Mouse (Mus musculus): ENCODE measurements at regions not wholly inside any gene's neighbourhood (a gene's known extent, or its start where the extent isn't known, plus 50 kb on each side); places are given as distances from the start of the nearest gene placed in this dataset.
A peak's percentile ranks its signal among the peaks of the same experiment; 100 is the strongest.
"Not testable (repeated sequence)": the region's sequence is repeated elsewhere in the genome, so short reads cannot be mapped to it uniquely, and the experiment has no call there.

DNA sequence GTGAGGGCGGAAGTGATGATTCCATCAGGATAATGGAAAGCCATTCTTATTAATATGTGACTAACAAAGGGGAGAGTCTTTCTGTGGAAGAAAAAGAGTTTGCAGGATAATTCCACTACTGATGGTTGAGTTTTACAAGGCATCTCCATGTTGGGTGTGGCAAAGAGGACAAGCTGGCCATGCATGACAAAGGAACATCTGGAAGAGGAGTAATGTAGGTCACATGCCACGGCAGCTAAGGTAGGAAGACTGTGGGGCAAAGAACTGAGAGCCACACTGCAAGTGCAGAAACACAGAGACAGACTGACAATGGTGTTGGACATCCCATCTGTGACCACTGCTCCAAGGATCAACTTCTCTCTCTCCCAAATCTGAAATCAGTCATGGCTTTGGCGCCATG is 196.4 kb upstream of the Gdi2 start:
- no peak for DNase-seq

DNA sequence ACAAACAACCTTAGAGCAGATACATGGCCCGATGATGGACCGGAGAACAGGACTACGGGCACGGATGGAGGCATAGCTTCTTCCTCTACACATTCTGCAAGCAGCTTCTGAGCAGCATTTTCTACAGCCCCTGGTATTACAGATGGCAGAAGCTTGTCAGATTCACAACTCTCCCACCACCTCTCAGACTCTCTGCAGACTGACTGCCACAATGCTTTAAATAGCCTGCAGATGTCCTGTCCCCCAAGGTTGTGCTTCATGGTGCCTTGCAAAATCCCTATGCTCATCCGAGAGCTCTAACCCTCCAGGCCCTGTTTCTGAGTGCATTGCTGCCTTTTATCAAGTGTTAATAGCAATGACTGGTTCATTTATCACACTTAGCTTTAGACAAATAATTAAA is 194.3 kb upstream of the Gdi2 start:
- no peak for DNase-seq

DNA sequence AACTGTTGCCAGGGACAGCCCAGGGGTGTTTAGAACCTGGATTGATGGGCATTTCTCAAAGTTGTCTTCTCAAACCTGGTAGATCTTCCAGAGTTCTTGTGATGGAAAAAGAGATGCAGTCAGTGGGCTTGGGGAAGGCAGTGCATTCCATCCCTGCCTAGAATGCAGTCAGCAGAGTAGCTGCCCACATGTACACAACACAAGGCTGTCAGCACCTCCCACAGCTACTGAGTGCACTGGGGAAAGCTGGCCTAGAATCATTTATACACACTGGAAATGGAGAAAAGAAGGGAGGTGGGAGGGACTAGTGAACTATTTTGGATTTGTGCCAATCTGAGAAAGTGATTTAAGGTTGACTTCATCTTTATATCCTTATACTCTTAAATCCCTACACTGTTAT is 183.0 kb upstream of the Gdi2 start:
- DNase-seq = not testable (repeated sequence)

DNA sequence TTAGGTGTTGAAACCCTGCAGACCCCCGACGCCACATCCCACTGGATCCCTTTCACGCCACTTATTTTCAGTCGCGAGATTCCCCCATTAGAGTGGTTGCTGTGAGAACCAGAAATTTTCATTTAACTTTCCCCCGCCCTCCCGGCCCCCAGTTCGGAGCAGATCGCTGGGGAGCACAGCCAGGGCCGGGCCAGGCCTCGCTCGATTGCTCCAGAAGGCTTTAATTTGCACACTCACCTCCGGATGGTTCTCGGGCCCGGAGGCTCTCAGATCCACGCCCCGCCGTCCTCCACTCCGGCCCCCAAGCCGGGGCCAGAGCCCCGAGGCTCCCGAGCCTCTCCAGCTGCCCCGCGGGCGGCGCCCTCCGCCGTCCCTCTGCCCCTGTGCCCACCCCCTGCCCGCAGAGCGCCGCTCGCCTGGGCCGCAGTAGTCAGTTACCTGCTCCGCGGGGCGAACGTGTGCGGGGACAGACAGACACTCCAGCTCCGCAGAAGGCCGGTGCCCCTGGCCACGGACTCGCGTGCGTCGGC is 179.7 kb upstream of the Gdi2 start:
- DNase-seq = no peak

DNA sequence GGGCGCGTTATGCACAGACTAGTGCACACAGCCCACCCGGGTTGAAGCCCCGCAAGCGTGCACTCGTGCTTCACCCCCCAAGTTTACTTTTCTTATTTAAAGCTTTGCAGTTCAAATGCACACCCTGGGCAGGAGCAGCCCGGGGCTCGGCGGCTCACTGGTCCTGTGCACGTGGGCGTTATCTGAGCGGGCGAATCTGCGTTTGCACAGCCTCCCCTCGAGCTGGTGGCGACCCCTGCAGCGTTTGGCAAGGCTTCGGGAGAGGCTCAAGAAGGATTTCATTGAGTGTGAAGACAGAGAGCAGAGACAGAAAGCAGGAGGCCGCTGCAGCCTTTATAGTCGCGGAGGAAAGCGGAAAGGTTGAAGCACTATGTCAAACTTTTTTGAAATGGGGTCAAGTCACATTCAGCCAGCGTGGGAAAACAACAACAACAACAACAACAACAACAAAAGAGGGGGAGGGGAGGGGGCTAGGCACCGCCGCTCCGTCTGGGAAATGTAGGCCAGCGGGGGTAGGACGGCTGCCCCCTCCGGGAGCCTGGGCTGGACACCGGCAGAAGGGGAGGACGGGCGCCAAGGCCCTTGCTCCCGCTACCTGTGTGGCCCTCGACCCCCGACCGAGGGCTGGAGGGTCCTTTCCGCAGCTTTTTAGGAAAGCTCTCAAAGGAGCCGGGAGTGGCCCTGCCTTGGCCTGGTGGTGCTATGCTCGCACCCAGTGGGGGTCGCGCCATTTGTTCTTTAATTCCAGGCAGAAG is 178.7 kb upstream of the Gdi2 start:
- DNase-seq = no peak

DNA sequence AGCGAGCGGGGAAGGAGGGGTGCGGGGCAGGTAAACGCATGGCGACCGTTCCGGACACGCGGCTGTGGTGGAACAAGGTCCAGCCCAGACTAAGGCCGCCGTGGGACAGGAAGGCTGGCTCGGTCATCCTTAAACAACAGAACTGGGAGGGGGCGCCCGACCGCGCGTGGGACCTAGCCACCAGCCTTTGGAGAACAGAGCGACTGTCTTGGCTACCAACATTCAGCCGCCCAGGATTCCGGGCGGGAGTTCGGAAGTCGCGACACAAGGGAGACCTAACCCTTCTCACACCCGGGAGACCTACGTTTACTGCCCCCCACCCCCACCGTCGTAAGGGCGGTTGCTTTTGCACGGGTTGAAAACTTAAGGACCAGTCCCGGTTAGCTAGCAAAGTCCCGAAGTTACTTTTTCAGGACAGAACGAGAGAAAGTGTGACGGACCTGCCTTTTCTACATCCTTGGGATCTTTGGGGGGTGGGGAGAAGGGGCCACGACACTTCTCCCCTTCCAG is 178.1 kb upstream of the Gdi2 start:
- DNase-seq = not testable (repeated sequence)

DNA sequence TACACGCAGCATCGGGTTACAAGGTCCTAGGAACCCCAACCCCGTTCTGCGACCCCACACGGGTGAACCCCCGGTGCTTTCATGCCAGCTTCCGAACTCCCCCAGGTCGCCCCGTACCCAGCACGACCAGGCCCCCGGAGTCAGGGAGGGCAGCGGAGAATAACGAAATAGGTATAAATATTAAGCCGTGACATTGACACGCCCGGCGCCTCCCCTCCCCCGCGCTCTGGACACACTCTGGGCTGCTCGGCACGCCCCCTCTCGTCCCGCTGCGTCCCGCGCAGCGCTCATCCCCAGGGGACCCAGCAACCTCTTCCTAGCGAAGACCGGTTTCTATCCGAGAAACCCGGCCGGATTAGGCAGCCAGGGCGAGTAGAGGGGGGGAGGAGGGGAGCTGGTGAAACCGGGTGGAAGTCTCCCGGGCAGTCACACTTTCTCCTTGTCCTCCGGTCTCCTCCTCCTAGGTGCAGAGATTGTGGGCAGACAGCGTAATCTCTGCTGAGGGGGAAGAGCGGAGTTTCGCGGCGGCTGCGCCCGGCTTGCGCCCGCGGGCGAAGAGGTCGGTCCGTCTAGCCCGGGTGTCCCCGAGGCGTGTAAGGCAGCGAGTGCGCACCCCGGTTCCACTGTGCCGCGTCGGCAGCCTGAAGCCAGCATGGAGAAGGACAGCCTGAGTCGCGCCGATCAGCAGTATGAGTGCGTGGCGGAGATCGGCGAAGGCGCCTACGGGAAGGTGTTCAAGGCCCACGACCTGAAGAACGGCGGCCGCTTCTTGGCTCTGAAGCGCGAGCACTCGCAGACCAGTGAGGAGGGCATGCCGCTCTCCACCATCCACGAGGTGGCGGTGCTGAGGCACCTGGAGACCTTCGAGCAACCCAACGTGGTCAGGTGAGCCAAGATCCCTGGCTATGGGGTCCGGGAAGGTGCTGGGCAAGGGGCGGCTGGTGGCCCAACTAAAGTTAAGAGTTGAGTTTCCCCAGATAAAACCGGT is 177.1 kb upstream of the Gdi2 start:
- no peak for DNase-seq

DNA sequence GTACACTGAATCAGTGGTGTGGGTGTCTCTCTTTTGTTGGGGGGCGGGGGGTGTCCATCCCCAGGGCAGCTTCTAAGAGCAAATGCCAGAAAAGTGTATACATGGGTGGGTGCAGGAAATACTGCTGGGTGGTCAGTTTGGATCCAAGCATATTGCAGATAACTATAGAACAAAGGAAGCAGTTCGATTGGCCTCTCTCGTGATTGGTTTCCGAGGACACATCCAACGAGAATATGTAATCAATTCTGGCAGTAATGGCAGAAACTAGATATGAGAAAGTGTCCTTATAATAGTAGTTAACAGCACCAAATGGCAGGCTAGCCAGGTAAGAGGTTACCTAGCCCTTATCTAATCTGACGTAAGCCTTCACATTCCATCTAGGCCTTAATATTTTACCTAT is 165.2 kb upstream of the Gdi2 start:
- DNase-seq = no peak

DNA sequence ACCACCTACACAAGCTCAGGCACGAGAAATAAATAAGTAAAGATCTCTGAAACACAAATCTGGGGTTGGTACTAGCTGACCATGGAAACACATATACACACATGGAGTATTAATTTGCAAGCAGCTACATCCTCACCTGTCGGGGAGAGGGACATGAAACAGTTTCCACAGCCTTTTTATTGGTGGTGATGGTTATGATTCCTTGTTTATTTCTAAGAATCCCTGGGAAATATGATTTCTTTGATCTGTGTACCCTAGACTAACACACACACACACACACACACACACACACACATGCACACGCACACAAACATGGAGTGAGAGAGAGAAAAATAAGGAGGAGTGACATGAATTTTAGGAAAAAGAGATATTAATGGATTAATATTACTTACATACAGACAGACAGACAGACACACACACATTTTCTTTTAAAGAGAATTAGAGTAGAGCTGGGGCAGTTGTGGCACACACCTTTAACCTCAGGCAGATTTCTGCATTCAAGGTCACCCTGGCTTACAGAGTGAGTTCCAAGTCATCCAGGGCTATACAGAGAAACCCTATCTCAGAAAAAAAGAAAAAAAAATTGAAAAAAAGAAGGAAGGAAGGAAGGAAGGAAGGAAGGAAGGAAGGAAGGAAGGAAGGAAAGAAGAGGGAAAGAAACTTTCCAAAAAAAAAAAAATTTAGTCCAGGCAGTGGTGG is 164.2 kb upstream of the Gdi2 start:
- DNase-seq = not testable (repeated sequence)

DNA sequence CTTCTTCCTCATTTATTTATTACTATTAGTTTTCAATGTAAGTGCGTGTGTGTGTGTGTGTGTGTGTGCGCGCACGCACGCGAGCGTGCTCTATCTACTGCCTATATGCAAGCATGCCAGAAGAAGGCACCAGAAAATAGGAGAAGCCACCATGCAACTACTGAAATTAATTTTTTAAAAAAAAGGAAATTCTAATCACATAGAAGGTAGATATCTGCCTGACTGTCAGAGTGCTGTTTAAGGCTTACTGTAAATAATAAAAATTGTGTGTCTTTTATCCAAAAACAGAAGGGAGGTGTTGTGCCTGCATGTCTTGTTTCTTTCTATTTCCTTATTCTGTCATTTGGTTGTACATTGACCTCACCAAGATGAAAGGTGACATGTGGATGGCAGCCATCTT is 163.1 kb upstream of the Gdi2 start:
- DNase-seq = no peak

DNA sequence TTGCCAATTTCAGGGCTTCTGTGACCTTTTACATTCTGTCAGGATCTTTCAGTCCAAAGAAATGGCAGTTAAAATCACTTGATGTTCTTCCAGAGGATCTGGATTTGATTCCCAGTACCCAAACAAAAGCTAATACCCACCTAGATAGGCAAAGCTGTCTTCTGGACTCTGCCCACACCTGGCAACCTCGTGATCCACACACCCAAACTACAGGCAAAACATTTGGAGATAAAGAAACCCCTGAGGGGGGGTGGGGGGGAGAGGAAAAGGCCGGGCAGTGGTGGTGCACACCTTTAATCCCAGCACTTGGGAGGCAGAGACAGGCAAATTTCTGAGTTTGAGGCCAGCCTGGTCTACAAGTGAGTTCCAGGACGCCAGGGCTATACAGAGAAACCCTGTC is 160.1 kb upstream of the Gdi2 start:
- DNase-seq = not testable (repeated sequence)

DNA sequence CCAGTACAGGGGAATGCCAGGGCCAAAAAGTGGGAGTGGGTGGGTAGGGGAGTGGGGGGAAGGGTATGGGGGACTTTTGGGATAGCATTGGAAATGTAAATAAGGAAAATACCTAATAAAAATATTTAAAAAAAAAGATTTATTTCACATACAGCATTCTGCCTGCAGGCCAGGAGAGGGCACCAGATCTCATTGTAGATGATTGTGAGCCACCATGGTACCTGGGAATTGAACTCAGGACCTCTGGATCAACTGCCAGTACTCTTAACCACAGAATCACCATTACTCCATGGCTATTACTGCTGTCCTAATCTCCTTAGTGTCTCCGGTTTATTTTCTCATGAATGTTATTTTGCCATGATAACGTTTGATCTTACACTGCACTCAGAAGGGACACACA is 132.1 kb upstream of the Gdi2 start:
- DNase-seq = not testable (repeated sequence)

DNA sequence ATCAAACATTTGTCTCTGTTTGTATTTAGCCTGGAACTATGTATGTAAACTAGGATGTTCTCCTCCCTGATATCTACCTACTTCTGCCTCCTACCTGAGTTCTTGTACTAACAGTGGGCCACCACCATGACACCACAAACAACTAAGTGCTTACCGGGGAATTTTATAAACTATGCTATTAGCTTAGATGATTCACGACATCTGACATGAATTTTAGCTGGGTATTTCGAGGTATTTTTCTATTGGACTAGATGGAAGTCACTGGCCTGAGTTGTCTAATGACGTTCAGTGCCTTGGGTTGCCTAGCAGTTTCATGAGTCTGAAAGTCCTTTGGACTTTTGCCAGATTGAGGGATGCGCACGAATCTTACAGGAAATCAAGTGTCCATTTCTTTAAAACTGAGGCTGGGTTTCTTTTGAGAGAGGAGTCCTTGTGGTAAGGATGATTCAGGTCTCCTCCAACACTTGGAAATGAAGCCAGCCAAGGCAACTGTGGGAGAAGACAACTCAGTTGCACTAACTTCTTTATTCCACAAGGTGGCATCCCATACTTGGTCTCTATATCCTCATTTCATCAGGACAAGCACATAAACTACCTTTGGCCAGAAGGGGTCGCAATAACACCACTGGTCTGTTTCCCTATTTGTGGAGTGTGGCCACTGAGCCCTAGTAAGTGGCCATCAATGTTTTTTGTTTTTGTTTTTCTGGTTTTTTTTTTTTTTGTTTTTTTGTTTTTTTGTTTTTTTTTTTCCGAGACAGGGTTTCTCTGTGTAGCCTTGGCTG is 131.4 kb upstream of the Gdi2 start:
- peak; percentile 9 to 61 for DNase-seq

DNA sequence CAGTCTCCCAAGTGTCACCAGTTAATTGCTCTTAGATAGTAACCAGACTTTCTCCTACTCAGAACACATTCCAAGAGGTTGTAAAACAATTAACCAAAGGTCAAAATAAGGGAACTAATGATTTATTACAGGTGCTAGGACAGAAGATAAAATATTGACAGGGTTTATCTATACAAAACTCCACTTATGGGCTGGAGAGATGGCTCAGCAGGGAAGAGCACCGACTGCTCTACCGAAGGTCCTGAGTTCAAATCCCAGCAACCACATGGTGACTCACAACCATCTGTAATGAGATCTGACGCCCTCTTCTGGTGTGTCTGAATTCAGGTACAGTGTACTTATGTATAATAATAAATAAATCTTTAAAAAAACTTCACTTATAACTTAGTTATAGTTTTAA is 127.6 kb upstream of the Gdi2 start:
- DNase-seq = not testable (repeated sequence)

DNA sequence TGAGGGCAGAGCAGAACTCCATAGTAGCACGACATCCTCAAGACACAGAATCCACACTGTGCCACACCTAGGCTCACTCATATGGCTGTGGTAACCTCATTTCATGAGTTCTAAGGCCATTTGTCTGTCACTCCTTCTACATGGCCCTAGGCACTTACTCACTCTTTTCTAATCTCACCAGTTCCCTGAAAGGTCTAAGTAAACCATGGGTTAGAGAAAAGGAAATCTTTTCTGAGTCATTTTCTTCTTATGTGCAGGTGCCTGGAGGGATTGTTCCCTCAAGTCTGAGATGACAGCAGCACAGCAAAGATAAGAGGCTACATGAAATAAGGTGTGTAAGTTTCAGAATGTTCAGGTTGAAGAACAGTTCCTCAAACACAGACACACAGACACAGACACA is 120.8 kb upstream of the Gdi2 start:
- DNase-seq = no peak

DNA sequence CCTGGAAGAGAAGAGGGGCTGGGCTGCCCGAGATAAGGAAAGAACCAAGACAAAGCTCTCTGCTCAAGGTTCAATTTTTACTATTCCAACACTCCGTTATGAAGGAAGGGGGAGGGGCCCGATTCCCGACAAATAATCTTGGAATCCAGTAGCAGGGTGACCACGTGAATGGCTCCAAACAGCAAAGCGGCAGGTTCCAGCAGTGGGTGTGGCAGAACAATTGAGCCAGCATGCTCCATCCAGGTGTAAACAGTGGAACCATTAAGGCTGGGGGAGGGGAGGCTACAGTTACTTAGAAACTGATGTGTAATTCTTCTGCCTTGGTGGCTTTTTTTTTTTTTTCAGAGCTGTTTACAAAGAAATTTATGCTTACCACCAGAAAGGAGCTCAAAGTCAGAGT is 82.5 kb upstream of the Gdi2 start:
- not testable (repeated sequence) for DNase-seq

DNA sequence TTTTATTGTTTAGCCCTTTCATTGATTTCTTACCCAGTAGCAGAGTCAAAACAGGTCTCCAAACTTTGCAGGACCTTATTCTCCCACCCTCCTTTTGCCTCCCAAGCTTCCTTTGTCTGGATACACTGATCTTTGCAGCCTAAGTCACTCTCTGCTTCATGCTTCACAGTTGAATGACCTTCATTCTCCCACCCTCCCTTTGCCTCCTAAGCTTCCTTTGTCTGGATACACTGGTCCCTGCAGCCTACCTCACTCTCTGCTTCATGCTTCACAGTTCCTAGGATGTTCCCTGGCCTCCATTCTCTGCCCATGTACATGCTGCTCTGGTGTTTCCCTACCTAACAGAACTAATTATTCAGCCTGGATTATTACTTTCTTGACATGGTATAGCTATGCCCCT is 61.0 kb upstream of the Gdi2 start:
- no peak for DNase-seq

DNA sequence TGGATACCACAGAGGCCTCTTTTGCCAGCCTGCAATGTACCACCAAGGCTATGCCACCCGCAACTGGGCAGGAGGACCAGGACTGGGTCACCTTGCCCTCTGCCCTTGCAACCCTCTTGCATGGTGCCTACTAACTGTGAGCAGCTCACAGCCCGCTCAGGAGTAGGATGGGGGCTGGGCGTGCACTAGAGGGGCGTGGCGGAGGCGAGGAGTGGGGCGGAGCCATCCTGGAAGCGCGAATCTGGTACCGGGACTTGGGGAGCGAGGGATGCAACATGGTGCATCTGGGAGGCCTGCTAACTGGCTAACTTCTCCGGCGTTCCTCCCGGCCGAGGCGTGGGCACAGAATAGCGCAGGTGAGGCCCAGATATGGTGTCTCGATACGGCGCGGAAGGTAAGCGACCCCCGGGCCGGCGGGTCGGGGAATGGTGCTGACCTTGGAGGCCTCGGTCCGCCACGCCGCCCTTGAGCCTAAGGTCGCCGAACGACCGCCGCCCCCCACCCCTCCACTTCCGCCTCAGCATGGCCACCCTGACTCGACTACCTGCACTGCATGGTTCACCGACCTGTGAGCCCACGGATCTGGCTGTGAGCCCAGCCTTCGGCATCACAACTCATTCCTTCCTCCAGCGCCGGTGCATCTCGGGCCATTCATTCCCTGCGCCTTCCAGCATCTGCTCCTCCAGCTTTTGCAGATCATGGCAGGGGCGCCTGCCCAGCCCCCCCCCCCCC is 59.7 kb upstream of the Gdi2 start:
- peak; percentile 35 to 52 for DNase-seq

All from thymus, adult 18-20 months (tissue).